Mouse (Mus musculus) forebrain, embryonic 12.5 days (tissue): ENCODE measurements at regions not wholly inside any gene's neighbourhood (a gene's known extent, or its start where the extent isn't known, plus 50 kb on each side); places are given as distances from the start of the nearest gene placed in this dataset.

Experiments
- ATAC-seq: fragments of 200-750 bp; cut with Nextera tagmentation; 2 replicates; pipeline ENCODE4 v1.8.0; 2017; ENCODE audit warnings: moderate TSS enrichment; ENCODE audit not compliant: low FRiP score
- H3K27ac ChIP-seq: fragments of 300-500 bp; sonication (generic); 2 replicates; pipeline ENCODE4 v1.5.1; 2016; ENCODE audit warnings: mild to moderate bottlenecking
- H3K27me3 ChIP-seq: fragments of 300-500 bp; sonication (generic); 2 replicates; pipeline ENCODE4 v1.6.1; 2016; ENCODE audit warnings: mild to moderate bottlenecking
- H3K36me3 ChIP-seq: fragments of 300-500 bp; sonication (generic); replicated peaks from 2 replicates; pipeline ENCODE4 v1.6.1; 2016; ENCODE audit warnings: mild to moderate bottlenecking
- H3K4me1 ChIP-seq: fragments of 300-500 bp; sonication (generic); 2 replicates; pipeline ENCODE4 v1.6.1; 2016
- H3K4me2 ChIP-seq: fragments of 300-500 bp; sonication (generic); 2 replicates; pipeline ENCODE4 v1.6.1; 2016; ENCODE audit warnings: mild to moderate bottlenecking, moderate library complexity
- H3K4me3 ChIP-seq: fragments of 300-500 bp; sonication (generic); replicated peaks from 2 replicates; pipeline ENCODE4 v1.5.1; 2016; ENCODE audit warnings: mild to moderate bottlenecking
- H3K9ac ChIP-seq: fragments of 300-500 bp; sonication (generic); 2 replicates; pipeline ENCODE4 v1.6.1; 2016; ENCODE audit warnings: mild to moderate bottlenecking
- H3K9me3 ChIP-seq: fragments of 300-500 bp; sonication (generic); 2 replicates; pipeline ENCODE4 v1.6.1; 2016
- WGBS: fragments of 180-500 bp; shearing (Covaris S2); methylation state at CpG from one replicate; pipeline ENCODE4 v1.1.7; 2016; 5-methylcytosine and 5-hydroxymethylcytosine counted together

- Histone ChIP-seq H3K36me3 (no peaks in the 10 kb centered on the region), H3K4me1 (no peaks in the 10 kb centered on the region), H3K9me3 (no peaks in the 10 kb centered on the region), H3K9ac (no peak overlapping the region), H3K27me3 (no peaks in the 10 kb centered on the region), H3K27ac (no peak overlapping the region), H3K4me3 (no peak overlapping the region), H3K4me2 (no peak overlapping the region)
- 89% methylated on average over 3 of the region's 3 CpGs for WGBS
- ATAC-seq = no peak
These were observed 175.8 kb upstream of the Prdm1 start for GRCm38 (mm10) chr10:44704143-44704542.

GRCm38 (mm10) chr10:44702108-44702507, 173.8 kb upstream of the Prdm1 start:
- no peak for ATAC-seq
- 83% methylated on average over 5 of the region's 5 CpGs for WGBS

GRCm38 (mm10) chr10:44699988-44700537, 171.8 kb upstream of the Prdm1 start:
- no peaks in the 10 kb centered on the region for H3K27me3 ChIP-seq
- no peak overlapping the region for H3K4me3 ChIP-seq
- H3K4me2 ChIP-seq = no peak overlapping the region
- no peaks in the 10 kb centered on the region for H3K9me3 ChIP-seq
- H3K27ac ChIP-seq = no peak overlapping the region
- no peaks in the 10 kb centered on the region for H3K4me1 ChIP-seq
- H3K9ac ChIP-seq = no peak overlapping the region
- H3K36me3 ChIP-seq = no peaks in the 10 kb centered on the region
- ATAC-seq = no peak
- WGBS = 90% methylated on average over 11 of the region's 11 CpGs

More at GRCm38 (mm10) chr10:44702108-44702507, 173.8 kb upstream of the Prdm1 start:
- H3K27ac ChIP-seq = no peak overlapping the region
- no peak overlapping the region for H3K4me2 ChIP-seq
- H3K4me3 ChIP-seq = no peak overlapping the region
- H3K4me1 ChIP-seq = no peaks in the 10 kb centered on the region
- no peaks in the 10 kb centered on the region for H3K27me3 ChIP-seq
- H3K9ac ChIP-seq = no peak overlapping the region
- no peaks in the 10 kb centered on the region for H3K9me3 ChIP-seq
- no peaks in the 10 kb centered on the region for H3K36me3 ChIP-seq

- Histone ChIP-seq H3K9me3 (no peaks in the 10 kb centered on the region), H3K27ac (no peak overlapping the region), H3K4me1 (no peaks in the 10 kb centered on the region), H3K27me3 (no peaks in the 10 kb centered on the region), H3K4me3 (no peak overlapping the region), H3K4me2 (no peak overlapping the region), H3K9ac (no peak overlapping the region), H3K36me3 (no peaks in the 10 kb centered on the region)
- WGBS = 89% methylated on average over 2 of the region's 2 CpGs
- no peak for ATAC-seq
These were observed 169.7 kb upstream of the Prdm1 start for GRCm38 (mm10) chr10:44697966-44698365.

GRCm38 (mm10) chr10:44696973-44697372, 168.7 kb upstream of the Prdm1 start:
- Histone ChIP-seq H3K4me3 (no peak overlapping the region), H3K36me3 (no peaks in the 10 kb centered on the region), H3K9me3 (no peaks in the 10 kb centered on the region), H3K27ac (no peak overlapping the region), H3K4me2 (no peak overlapping the region), H3K4me1 (no peaks in the 10 kb centered on the region), H3K27me3 (no peaks in the 10 kb centered on the region), H3K9ac (no peak overlapping the region)
- WGBS = 3% methylated on average over 2 of the region's 2 CpGs
- no peak for ATAC-seq

- Histone ChIP-seq H3K4me1 (no peaks in the 10 kb centered on the region), H3K9ac (no peak overlapping the region), H3K27me3 (no peaks in the 10 kb centered on the region), H3K4me2 (no peak overlapping the region), H3K36me3 (no peaks in the 10 kb centered on the region), H3K9me3 (no peaks in the 10 kb centered on the region), H3K4me3 (no peak overlapping the region), H3K27ac (no peak overlapping the region)
- ATAC-seq = no peak
- 86% methylated on average over 15 of the region's 15 CpGs for WGBS
These were observed 163.5 kb upstream of the Prdm1 start for GRCm38 (mm10) chr10:44691590-44692327.

GRCm38 (mm10) chr10:44688555-44688954, 160.3 kb upstream of the Prdm1 start:
- Histone ChIP-seq H3K4me3 (no peak overlapping the region), H3K9ac (no peak overlapping the region), H3K4me2 (no peak overlapping the region), H3K27me3 (no peaks in the 10 kb centered on the region), H3K9me3 (no peaks in the 10 kb centered on the region), H3K4me1 (no peaks in the 10 kb centered on the region), H3K36me3 (no peaks in the 10 kb centered on the region), H3K27ac (no peak overlapping the region)
- no peak for ATAC-seq
- 89% methylated on average over 3 of the region's 3 CpGs for WGBS

- ATAC-seq = no peak
- Histone ChIP-seq H3K4me3 (no peak overlapping the region), H3K4me1 (no peaks in the 10 kb centered on the region), H3K27ac (no peak overlapping the region), H3K9me3 (no peaks in the 10 kb centered on the region), H3K27me3 (no peaks in the 10 kb centered on the region), H3K36me3 (no peaks in the 10 kb centered on the region), H3K4me2 (no peak overlapping the region), H3K9ac (no peak overlapping the region)
- WGBS = 84% methylated on average over 4 of the region's 4 CpGs
These were observed 157.8 kb upstream of the Prdm1 start for GRCm38 (mm10) chr10:44686055-44686454.

- no peak overlapping the region for H3K4me2 ChIP-seq
- no peak overlapping the region for H3K4me3 ChIP-seq
- H3K9ac ChIP-seq = no peak overlapping the region
- H3K27me3 ChIP-seq = no peaks in the 10 kb centered on the region
- H3K9me3 ChIP-seq = no peaks in the 10 kb centered on the region
- H3K36me3 ChIP-seq = no peaks in the 10 kb centered on the region
- no peaks in the 10 kb centered on the region for H3K4me1 ChIP-seq
- ATAC-seq = no peak
- 77% methylated on average over 3 of the region's 3 CpGs for WGBS
- no peak overlapping the region for H3K27ac ChIP-seq
These were observed 156.9 kb upstream of the Prdm1 start for GRCm38 (mm10) chr10:44685215-44685614.

GRCm38 (mm10) chr10:44676506-44676905, 148.2 kb upstream of the Prdm1 start:
- Histone ChIP-seq H3K9me3 (no peaks in the 10 kb centered on the region), H3K27ac (no peak overlapping the region), H3K4me1 (no peaks in the 10 kb centered on the region), H3K27me3 (no peaks in the 10 kb centered on the region), H3K4me3 (no peak overlapping the region), H3K9ac (no peak overlapping the region), H3K4me2 (no peak overlapping the region), H3K36me3 (no peaks in the 10 kb centered on the region)
- WGBS = 89% methylated on average over 3 of the region's 3 CpGs
- ATAC-seq = no peak

GRCm38 (mm10) chr10:44665509-44666144, 137.3 kb upstream of the Prdm1 start:
- Histone ChIP-seq H3K4me3 (no peak overlapping the region), H3K4me2 (no peak overlapping the region), H3K9ac (no peak overlapping the region), H3K27ac (no peak overlapping the region), H3K9me3 (no peaks in the 10 kb centered on the region), H3K36me3 (no peaks in the 10 kb centered on the region), H3K27me3 (no peaks in the 10 kb centered on the region), H3K4me1 (no peaks in the 10 kb centered on the region)
- no peak for ATAC-seq
- whole genome bisulfite sequencing = 66% methylated on average over 4 of the region's 4 CpGs

GRCm38 (mm10) chr10:44659499-44659898, 131.2 kb upstream of the Prdm1 start:
- ATAC-seq = no peak
- Histone ChIP-seq H3K4me1 (no peaks in the 10 kb centered on the region), H3K27ac (no peak overlapping the region), H3K36me3 (no peaks in the 10 kb centered on the region), H3K4me2 (no peak overlapping the region), H3K9ac (no peak overlapping the region), H3K9me3 (no peaks in the 10 kb centered on the region), H3K27me3 (no peaks in the 10 kb centered on the region), H3K4me3 (no peak overlapping the region)
- WGBS = 91% methylated on average over 3 of the region's 3 CpGs

- Histone ChIP-seq H3K9me3 (no peaks in the 10 kb centered on the region), H3K4me1 (no peaks in the 10 kb centered on the region), H3K9ac (no peak overlapping the region), H3K36me3 (no peaks in the 10 kb centered on the region), H3K27me3 (no peaks in the 10 kb centered on the region), H3K4me2 (no peak overlapping the region), H3K27ac (no peak overlapping the region), H3K4me3 (no peak overlapping the region)
- ATAC-seq = no peak
- WGBS = 83% methylated on average over 5 of the region's 5 CpGs
These were observed 125.5 kb upstream of the Prdm1 start for GRCm38 (mm10) chr10:44653761-44654160.
